Mouse (Mus musculus): ENCODE measurements around the gene Mdm2.

- TF ChIP-seq CTCF (IDR thresholded peaks at IDR 0.05; ENCODE audit: borderline replicate concordance, insufficient read depth, low read length) (no peak), POLR2A (IDR thresholded peaks at IDR 0.05; ENCODE audit: low read depth, low read length) (no peak)
These were observed 53.9 kb downstream of the Mdm2 start for GRCm38 (mm10) chr10:117656662-117656962.

All from embryonic fibroblast, embryonic 13.5 days (primary cell).